Mouse (Mus musculus): Measurements from ENCODE around the gene Prrx1. TPM values are rescaled to one million over a fixed set of nuclear protein-coding genes. Genes with fewer than 3 reads are reported as not detected.
A peak's percentile ranks its signal among the peaks of the same experiment; 100 is the strongest.

Gene Prrx1
- polyA plus RNA-seq, 1 experiment from 2014 or later = 6.2 TPM

- Histone ChIP-seq H3K27ac (no peak overlapping the region), H3K36me3 (no peaks in the 10 kb centered on the region), H3K4me3 (replicated peaks) (no peak overlapping the region), H3K4me2 (replicated peaks) (no peak overlapping the region), H3K9ac (no peak overlapping the region), H3K9me3 (no peaks in the 10 kb centered on the region), H3K4me1 (replicated peaks) (no peaks in the 10 kb centered on the region), H3K27me3 (replicated peaks) (no peaks in the 10 kb centered on the region)
- WGBS = 66% methylated on average over 7 of the region's 7 CpGs
- no peak for ATAC-seq
These were observed 25.2 kb upstream of the Prrx1 start for GRCm38 (mm10) chr1:163338525-163339218.

GRCm38 (mm10) chr1:163337821-163338220, 24.3 kb upstream of the Prrx1 start:
- Histone ChIP-seq H3K36me3 (no peaks in the 10 kb centered on the region), H3K27me3 (replicated peaks) (no peaks in the 10 kb centered on the region), H3K4me1 (replicated peaks) (no peaks in the 10 kb centered on the region), H3K9ac (no peak overlapping the region), H3K9me3 (no peaks in the 10 kb centered on the region), H3K4me2 (replicated peaks) (no peak overlapping the region), H3K27ac (no peak overlapping the region), H3K4me3 (replicated peaks) (no peak overlapping the region)
- no peak for ATAC-seq
- WGBS = 83% methylated on average over 2 of the region's 2 CpGs

GRCm38 (mm10) chr1:163327279-163327678, 13.8 kb upstream of the Prrx1 start:
- ATAC-seq = no peak
- Histone ChIP-seq H3K4me2 (replicated peaks) (no peak overlapping the region), H3K4me1 (replicated peaks) (no peaks in the 10 kb centered on the region), H3K27me3 (replicated peaks) (no peaks in the 10 kb centered on the region), H3K27ac (no peak overlapping the region), H3K4me3 (replicated peaks) (no peak overlapping the region), H3K9ac (no peak overlapping the region), H3K9me3 (no peaks in the 10 kb centered on the region), H3K36me3 (no peaks in the 10 kb centered on the region)
- 53% methylated on average over 2 of the region's 2 CpGs for WGBS

- WGBS = 68% methylated on average over 3 of the region's 3 CpGs
- H3K9ac ChIP-seq = no peak overlapping the region
- H3K9me3 ChIP-seq = no peaks in the 10 kb centered on the region
- H3K27ac ChIP-seq = no peak overlapping the region
- H3K36me3 ChIP-seq = no peaks in the 10 kb centered on the region
- peaks cover 4% of the 10 kb centered on the region; the same call in 1 of the 2 replicates for H3K4me1 ChIP-seq (replicated peaks)
- ATAC-seq = no peak
- peaks cover 13% of the 10 kb centered on the region for H3K27me3 ChIP-seq (replicated peaks)
- no peak overlapping the region for H3K4me2 ChIP-seq (replicated peaks)
- H3K4me3 ChIP-seq (replicated peaks) = no peak overlapping the region
These were observed 6.4 kb upstream of the Prrx1 start for GRCm38 (mm10) chr1:163319669-163320571.

GRCm38 (mm10) chr1:163316920-163317319, 3.4 kb upstream of the Prrx1 start:
- Histone ChIP-seq H3K4me2 (replicated peaks) (no peak overlapping the region), H3K27ac (no peak overlapping the region), H3K36me3 (no peaks in the 10 kb centered on the region), H3K9me3 (no peaks in the 10 kb centered on the region), H3K4me3 (replicated peaks) (no peak overlapping the region), H3K4me1 (replicated peaks) (peaks cover 22% of the 10 kb centered on the region), H3K9ac (no peak overlapping the region), H3K27me3 (replicated peaks) (peaks cover 28% of the 10 kb centered on the region)
- no peak for ATAC-seq
- WGBS = 23% methylated on average over 1 of the region's 1 CpGs

- Histone ChIP-seq H3K4me1 (replicated peaks) (peaks cover 25% of the 10 kb centered on the region), H3K27ac (no peak overlapping the region), H3K4me2 (replicated peaks) (peak overlapping the region; percentile 92), H3K9me3 (no peaks in the 10 kb centered on the region), H3K36me3 (no peaks in the 10 kb centered on the region), H3K4me3 (replicated peaks) (peak overlapping the region; percentile 16; the same call in 1 of the 2 replicates), H3K27me3 (replicated peaks) (peaks cover 47% of the 10 kb centered on the region), H3K9ac (no peak overlapping the region)
- no peak for ATAC-seq
- WGBS = 2% methylated on average over 23 of the region's 23 CpGs
These were observed 1.4 kb upstream of the Prrx1 start for GRCm38 (mm10) chr1:163314829-163315301.

GRCm38 (mm10) chr1:163313921-163314725, 613 bp upstream of the Prrx1 start:
- no peak overlapping the region for H3K27ac ChIP-seq
- no peaks in the 10 kb centered on the region for H3K36me3 ChIP-seq
- peaks cover 54% of the 10 kb centered on the region for H3K27me3 ChIP-seq (replicated peaks)
- H3K9me3 ChIP-seq = no peaks in the 10 kb centered on the region
- peak overlapping the region; percentile 40 for H3K4me3 ChIP-seq (replicated peaks)
- ATAC-seq = peak; percentile 52; the same call in 1 of the 2 replicates
- peak overlapping the region; percentile 92 for H3K4me2 ChIP-seq (replicated peaks)
- no peak overlapping the region for H3K9ac ChIP-seq
- WGBS = under 1% methylated on average over 21 of the region's 21 CpGs
- H3K4me1 ChIP-seq (replicated peaks) = peaks cover 25% of the 10 kb centered on the region

- peak overlapping the region; percentile 40 for H3K4me3 ChIP-seq (replicated peaks)
- no peaks in the 10 kb centered on the region for H3K36me3 ChIP-seq
- peaks cover 27% of the 10 kb centered on the region for H3K4me1 ChIP-seq (replicated peaks)
- peak; percentile 54 for ATAC-seq
- WGBS = 1% methylated on average over 58 of the region's 59 CpGs
- peaks cover 70% of the 10 kb centered on the region for H3K27me3 ChIP-seq (replicated peaks)
- no peak overlapping the region for H3K27ac ChIP-seq
- peak overlapping the region; percentile 92 for H3K4me2 ChIP-seq (replicated peaks)
- H3K9me3 ChIP-seq = no peaks in the 10 kb centered on the region
- peak overlapping the region; percentile 32 for H3K9ac ChIP-seq
These were observed 1.4 kb downstream of the Prrx1 start for GRCm38 (mm10) chr1:163311861-163312811.

- peak overlapping the region; percentile 92 for H3K4me2 ChIP-seq (replicated peaks)
- no peaks in the 10 kb centered on the region for H3K9me3 ChIP-seq
- H3K27ac ChIP-seq = no peak overlapping the region
- H3K4me3 ChIP-seq (replicated peaks) = peak overlapping the region; percentile 40
- 16% methylated on average over 13 of the region's 13 CpGs for WGBS
- H3K9ac ChIP-seq = peak overlapping the region; percentile 32; the same call in 1 of the 2 replicates
- no peak for ATAC-seq
- H3K27me3 ChIP-seq (replicated peaks) = peaks cover 71% of the 10 kb centered on the region
- H3K4me1 ChIP-seq (replicated peaks) = peaks cover 27% of the 10 kb centered on the region
- H3K36me3 ChIP-seq = no peaks in the 10 kb centered on the region
These were observed 2.3 kb downstream of the Prrx1 start for GRCm38 (mm10) chr1:163311006-163311836.

GRCm38 (mm10) chr1:163310023-163310754, 3.3 kb downstream of the Prrx1 start:
- WGBS = 25% methylated on average over 8 of the region's 8 CpGs

More at GRCm38 (mm10) chr1:163310023-163310754, 3.3 kb downstream of the Prrx1 start:
- no peak overlapping the region for H3K4me2 ChIP-seq (replicated peaks)
- H3K9ac ChIP-seq = no peak overlapping the region
- peaks cover 26% of the 10 kb centered on the region for H3K4me1 ChIP-seq (replicated peaks)
- peaks cover 64% of the 10 kb centered on the region for H3K27me3 ChIP-seq (replicated peaks)
- H3K4me3 ChIP-seq (replicated peaks) = no peak overlapping the region
- no peaks in the 10 kb centered on the region for H3K9me3 ChIP-seq
- ATAC-seq = no peak
- H3K27ac ChIP-seq = no peak overlapping the region
- H3K36me3 ChIP-seq = no peaks in the 10 kb centered on the region

All from intestine, embryonic 15.5 days (tissue).